Mouse (Mus musculus) intestine, embryonic 16.5 days (tissue): ENCODE results near the gene Smpdl3b. TPM values are rescaled to one million over a fixed set of nuclear protein-coding genes. Genes with fewer than 3 reads are reported as not detected.

Source experiments
- ATAC-seq: fragments of 200-750 bp; cut with Nextera tagmentation; 2 replicates; pipeline ENCODE4 v1.8.0; 2017; ENCODE audit warnings: moderate TSS enrichment, moderate library complexity
- H3K27ac ChIP-seq: fragments of 300-500 bp; sonication (generic); 2 replicates; pipeline ENCODE4 v1.5.1; 2014; ENCODE audit warnings: mild to moderate bottlenecking, low read length
- H3K27me3 ChIP-seq: fragments of 300-500 bp; sonication (generic); replicated peaks from 2 replicates; pipeline ENCODE4 v1.6.1; 2014; ENCODE audit warnings: low read length, control low read depth, mixed read lengths; ENCODE audit not compliant: control insufficient read depth, insufficient read depth
- H3K36me3 ChIP-seq: fragments of 300-500 bp; sonication (generic); 2 replicates; pipeline ENCODE4 v1.6.1; 2014; ENCODE audit warnings: low read length, control low read depth; ENCODE audit not compliant: control insufficient read depth, insufficient read depth
- H3K4me1 ChIP-seq: fragments of 300-500 bp; sonication (generic); 2 replicates; pipeline ENCODE4 v1.6.1; 2014; ENCODE audit warnings: low read length, control low read depth, mixed read lengths; ENCODE audit not compliant: control insufficient read depth, insufficient read depth
- H3K4me2 ChIP-seq: fragments of 300-500 bp; sonication (generic); 2 replicates; pipeline ENCODE4 v1.6.1; 2014; ENCODE audit warnings: low read depth, low read length, control low read depth
- H3K4me3 ChIP-seq: fragments of 300-500 bp; sonication (generic); 2 replicates; pipeline ENCODE4 v1.5.1; 2014; ENCODE audit warnings: mild to moderate bottlenecking, low read length
- H3K9ac ChIP-seq: fragments of 300-500 bp; sonication (generic); 2 replicates; pipeline ENCODE4 v1.6.1; 2014; ENCODE audit warnings: low read depth, low read length
- H3K9me3 ChIP-seq: fragments of 300-500 bp; sonication (generic); 2 replicates; pipeline ENCODE4 v1.6.1; 2016; ENCODE audit warnings: low read length, control low read depth; ENCODE audit not compliant: control insufficient read depth
- WGBS: fragments of 180-500 bp; shearing (Covaris S2); extraction: QIAGEN DNeasy Blood & Tissue Kit; methylation state at CpG from one replicate; pipeline ENCODE4 v1.1.7; 2014; 5-methylcytosine and 5-hydroxymethylcytosine counted together
- polyA plus RNA-seq: library from polyadenylated mRNA; unstranded; fragments of >200 nt; fragmentation: Nextera tagmentation; extraction: Ambion mirVana; gene quantifications from 2 replicates; pipeline ENCODE4 v1.2.1, GENCODE M21; 2015

The Smpdl3b gene
- polyA plus RNA-seq, 1 experiment from 2014 or later, result 6.0 TPM

DNA sequence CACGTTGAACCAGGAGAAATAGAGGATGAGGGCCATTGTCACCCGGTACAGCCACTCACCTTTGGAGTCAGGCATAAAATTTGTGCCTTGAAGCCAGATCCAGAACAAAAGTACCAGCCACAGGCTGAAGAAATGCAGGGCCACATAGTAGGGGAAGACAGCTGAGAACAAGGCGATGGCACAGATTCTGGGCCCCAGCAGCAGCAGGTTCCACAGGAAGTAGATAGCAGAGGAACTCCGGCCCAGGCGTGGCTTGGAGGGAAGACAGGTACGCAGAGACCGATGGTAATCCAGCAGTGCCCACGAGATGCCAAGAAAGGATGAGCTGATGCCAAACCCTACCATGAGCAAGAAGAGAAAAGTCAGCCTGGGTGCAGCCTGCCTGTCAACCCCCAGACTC lies 28.8 kb downstream of the Smpdl3b start:
- 86% methylated on average over 8 of the region's 8 CpGs for WGBS
- no peak overlapping the region for H3K9ac ChIP-seq
- H3K27ac ChIP-seq, result no peak overlapping the region
- H3K27me3 ChIP-seq, result no peaks in the 10 kb centered on the region
- ATAC-seq, result no peak
- no peak overlapping the region for H3K4me3 ChIP-seq
- H3K4me2 ChIP-seq, result no peak overlapping the region
- peaks cover 5% of the 10 kb centered on the region for H3K4me1 ChIP-seq
- H3K9me3 ChIP-seq, result no peaks in the 10 kb centered on the region
- no peaks in the 10 kb centered on the region for H3K36me3 ChIP-seq

DNA sequence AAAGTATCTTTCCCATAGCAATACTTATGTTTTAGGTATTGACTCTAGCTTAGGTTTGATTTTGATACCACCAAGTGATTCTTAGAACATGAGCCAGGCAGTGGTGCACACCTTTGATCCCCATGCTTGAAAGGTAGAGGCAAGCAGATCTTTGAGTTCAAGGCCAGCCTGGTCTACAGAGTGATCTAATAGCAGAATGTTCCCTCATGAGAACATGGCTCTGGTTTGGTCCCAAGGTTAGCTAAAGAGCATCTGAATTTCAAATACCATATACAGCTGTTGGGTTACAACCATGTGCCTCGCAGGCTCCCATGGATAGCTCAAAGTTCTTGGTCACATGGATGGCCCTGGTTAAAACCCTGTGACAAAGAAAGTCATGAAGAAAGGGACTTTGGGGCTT lies 38.8 kb downstream of the Smpdl3b start:
- Histone ChIP-seq H3K27ac (no peak overlapping the region), H3K4me1 (no peaks in the 10 kb centered on the region), H3K9me3 (no peaks in the 10 kb centered on the region), H3K9ac (no peak overlapping the region), H3K27me3 (no peaks in the 10 kb centered on the region), H3K4me3 (no peak overlapping the region), H3K36me3 (peaks cover 20% of the 10 kb centered on the region), H3K4me2 (no peak overlapping the region)
- WGBS, result 97% methylated on average over 1 of the region's 1 CpGs
- no peak for ATAC-seq

- 95% methylated on average over 7 of the region's 7 CpGs for WGBS
- H3K27me3 ChIP-seq, result no peaks in the 10 kb centered on the region
- H3K4me1 ChIP-seq, result no peaks in the 10 kb centered on the region
- no peak overlapping the region for H3K9ac ChIP-seq
- peaks cover 22% of the 10 kb centered on the region for H3K36me3 ChIP-seq
- H3K9me3 ChIP-seq, result no peaks in the 10 kb centered on the region
- H3K27ac ChIP-seq, result no peak overlapping the region
- no peak overlapping the region for H3K4me3 ChIP-seq
- H3K4me2 ChIP-seq, result no peak overlapping the region
- ATAC-seq, result no peak
These were observed 43.9 kb downstream of the Smpdl3b start for GRCm38 (mm10) chr4:132713181-132713580.

DNA sequence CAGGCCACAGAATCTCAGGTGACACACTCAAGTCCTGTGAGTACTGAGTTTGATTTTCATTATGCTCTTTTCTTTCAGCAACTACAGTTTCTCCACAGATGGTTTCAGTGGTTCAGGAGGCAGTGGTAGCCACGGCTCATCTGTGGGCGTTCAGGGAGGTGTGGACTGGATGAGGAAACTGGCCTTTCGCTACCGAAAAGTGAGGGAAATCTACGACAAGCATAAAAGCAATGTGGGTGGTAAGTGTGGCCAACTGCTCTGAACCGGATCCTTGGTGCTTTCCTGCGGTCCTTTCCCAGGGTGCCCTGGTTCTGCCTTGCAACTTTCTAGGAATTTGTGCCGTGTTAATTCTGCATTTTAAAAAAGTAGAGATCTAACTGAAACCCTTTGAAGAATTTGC lies 50.2 kb downstream of the Smpdl3b start:
- Histone ChIP-seq H3K4me3 (no peak overlapping the region), H3K4me1 (no peaks in the 10 kb centered on the region), H3K27ac (no peak overlapping the region), H3K9me3 (no peaks in the 10 kb centered on the region), H3K9ac (no peak overlapping the region), H3K36me3 (peaks cover 23% of the 10 kb centered on the region), H3K27me3 (no peaks in the 10 kb centered on the region), H3K4me2 (no peak overlapping the region)
- ATAC-seq, result no peak
- 98% methylated on average over 8 of the region's 8 CpGs for WGBS

- ATAC-seq, result no peak
- H3K27me3 ChIP-seq, result no peaks in the 10 kb centered on the region
- H3K9me3 ChIP-seq, result no peaks in the 10 kb centered on the region
- H3K4me1 ChIP-seq, result no peaks in the 10 kb centered on the region
- 96% methylated on average over 5 of the region's 5 CpGs for WGBS
- peaks cover 13% of the 10 kb centered on the region for H3K36me3 ChIP-seq
- H3K27ac ChIP-seq, result no peak overlapping the region
- no peak overlapping the region for H3K9ac ChIP-seq
- no peak overlapping the region for H3K4me3 ChIP-seq
- no peak overlapping the region for H3K4me2 ChIP-seq
These were observed 55.0 kb downstream of the Smpdl3b start for GRCm38 (mm10) chr4:132702076-132702475.

GRCm38 (mm10) chr4:132693366-132693765 lies 63.7 kb downstream of the Smpdl3b start:
- Histone ChIP-seq H3K9me3 (no peaks in the 10 kb centered on the region), H3K4me1 (no peaks in the 10 kb centered on the region), H3K9ac (no peak overlapping the region), H3K27me3 (no peaks in the 10 kb centered on the region), H3K4me2 (no peak overlapping the region), H3K27ac (no peak overlapping the region), H3K4me3 (no peak overlapping the region), H3K36me3 (peaks cover 8% of the 10 kb centered on the region)
- WGBS, result 91% methylated on average over 3 of the region's 3 CpGs
- no peak for ATAC-seq

- Histone ChIP-seq H3K9me3 (no peaks in the 10 kb centered on the region), H3K4me2 (no peak overlapping the region), H3K4me3 (no peak overlapping the region), H3K4me1 (no peaks in the 10 kb centered on the region), H3K9ac (no peak overlapping the region), H3K27me3 (no peaks in the 10 kb centered on the region), H3K27ac (no peak overlapping the region), H3K36me3 (peaks cover 3% of the 10 kb centered on the region; the same call in 1 of the 2 replicates)
- ATAC-seq, result no peak
- WGBS, result 89% methylated on average over 2 of the region's 2 CpGs
These were observed 67.4 kb downstream of the Smpdl3b start for GRCm38 (mm10) chr4:132689634-132690033.

Other genes with a start within 250 kb of the Smpdl3b start
- gene Sesn2, start 246.8 kb downstream of the Smpdl3b start, polyA plus RNA-seq, result 11.6 and 12.4 TPM in 2 replicates
- gene Atpif1, start 223.6 kb downstream of the Smpdl3b start, polyA plus RNA-seq, result 1,346 and 1,379 TPM in 2 replicates
- gene Dnajc8, start 221.7 kb downstream of the Smpdl3b start, polyA plus RNA-seq, result 140 and 150 TPM in 2 replicates
- 1.5 and 1.6 TPM in 2 replicates for gene Ptafr, start 193.2 kb downstream of the Smpdl3b start, polyA plus RNA-seq
- gene Eya3, start 118.3 kb downstream of the Smpdl3b start, polyA plus RNA-seq, result 22.6 and 22.8 TPM in 2 replicates
- 3.3 and 3.4 TPM in 2 replicates for gene Xkr8, start 24.7 kb downstream of the Smpdl3b start, polyA plus RNA-seq
- 66.7 and 76.0 TPM in 2 replicates for gene Rpa2, start 11.1 kb upstream of the Smpdl3b start, polyA plus RNA-seq
- 1.7 TPM in 2 replicates for gene Themis2, start 39.1 kb upstream of the Smpdl3b start, polyA plus RNA-seq
- gene Ppp1r8, start 85.9 kb upstream of the Smpdl3b start, polyA plus RNA-seq, result 50.8 and 60.2 TPM in 2 replicates
- gene Stx12, start 127.3 kb upstream of the Smpdl3b start, polyA plus RNA-seq, result 54.3 and 55.0 TPM in 2 replicates
- 40.5 and 45.6 TPM in 2 replicates for gene Fam76a, start 165.3 kb upstream of the Smpdl3b start, polyA plus RNA-seq
- 3.1 and 3.5 TPM in 2 replicates for gene Fgr, start 216.8 kb upstream of the Smpdl3b start, polyA plus RNA-seq